ENCODE assay signal across 8 mouse cellular contexts in the genomic region with DNA sequence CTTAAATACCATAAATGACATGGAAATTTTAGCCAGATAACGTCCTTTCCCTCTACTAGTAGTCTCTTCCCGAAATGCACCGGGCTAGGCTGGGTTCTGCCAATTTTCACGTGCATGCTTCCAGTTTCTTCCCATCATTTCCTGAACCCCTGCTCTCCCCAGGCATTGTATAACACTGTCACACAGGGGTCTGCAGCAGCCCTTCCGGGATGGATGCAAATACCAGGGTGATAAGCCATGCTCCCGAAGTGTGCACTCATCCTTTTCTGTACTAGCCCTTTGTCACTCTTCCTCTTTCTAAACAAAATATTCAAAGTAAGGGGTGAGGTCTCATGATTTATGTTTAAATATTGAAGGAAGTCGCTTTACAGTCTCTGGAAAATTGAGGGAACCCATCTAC. TPM values are rescaled to one million over a fixed set of nuclear protein-coding genes. Genes with fewer than 3 reads are reported as not detected.
DNase-seq lines count a peak whose midpoint lies in the region; ATAC-seq lines count a peak whose summit lies in the region.

No protein-coding gene starts in this region.

- no peaks in the 10 kb centered on the region for H3K36me3 ChIP-seq in forebrain, embryonic 12.5 days (replicated peaks)
- no peaks in the 10 kb centered on the region for H3K36me3 ChIP-seq in liver, embryonic 13.5 days

- 65% methylated on average over 7 of the region's 7 CpGs for WGBS in forebrain, embryonic 12.5 days
- 36% methylated on average over 7 of the region's 7 CpGs for WGBS in liver, embryonic 13.5 days (ENCODE audit: insufficient replicate concordance)

- DNase-seq in heart, adult 11 months = peak; percentile 89
- no peak for DNase-seq in heart, adult 9 months (ENCODE audit: low spot score in 2 of 2)
- DNase-seq in B cell, adult 2 months = peak; percentile 33 to 38
- no peak for DNase-seq in liver, embryonic 13.5 days
- DNase-seq in right cerebral cortex, postnatal 25 days = no peak
- no peak for DNase-seq in layer of hippocampus, postnatal 14 days (ENCODE audit: low spot score in 2 of 2)
- DNase-seq in kidney, postnatal 10 days = no peak

- H3K9ac ChIP-seq in forebrain, embryonic 12.5 days = peak overlapping the region; percentile 99
- H3K9ac ChIP-seq in liver, embryonic 13.5 days = peak overlapping the region; percentile 95

- H3K27ac ChIP-seq in forebrain, embryonic 12.5 days = peak overlapping the region; percentile 96
- H3K27ac ChIP-seq in liver, embryonic 13.5 days = peak overlapping the region; percentile 66; the same call in 1 of the 2 replicates

- H3K27me3 ChIP-seq in forebrain, embryonic 12.5 days = no peaks in the 10 kb centered on the region
- 0 out of 2 replicates have a peak, but pooled peaks cover 6% of the 10 kb centered on the region for H3K27me3 ChIP-seq in liver, embryonic 13.5 days

- ATAC-seq in forebrain, embryonic 12.5 days (ENCODE audit: low FRiP score) = no peak
- no peak for ATAC-seq in liver, embryonic 13.5 days (ENCODE audit: low read depth)

- no peaks in the 10 kb centered on the region for H3K9me3 ChIP-seq in forebrain, embryonic 12.5 days
- no peaks in the 10 kb centered on the region for H3K9me3 ChIP-seq in liver, embryonic 13.5 days (replicated peaks)

- peak overlapping the region; percentile 90 for H3K4me3 ChIP-seq in forebrain, embryonic 12.5 days (replicated peaks)
- H3K4me3 ChIP-seq in liver, embryonic 13.5 days (replicated peaks) = peak overlapping the region; percentile 93

- H3K4me2 ChIP-seq in forebrain, embryonic 12.5 days = peak overlapping the region; percentile 84
- peak overlapping the region; percentile 94 for H3K4me2 ChIP-seq in liver, embryonic 13.5 days

- peaks cover 39% of the 10 kb centered on the region for H3K4me1 ChIP-seq in forebrain, embryonic 12.5 days
- peaks cover 44% of the 10 kb centered on the region for H3K4me1 ChIP-seq in liver, embryonic 13.5 days (replicated peaks)

RNA-seq across cellular contexts. Expression of a gene that starts 0.9 kb away (rescaled TPM):
- polyA plus RNA-seq in forebrain, embryonic 12.5 days (2016; fragmentation: Nextera tagmentation; extraction: Ambion mirVana) = 38.1 and 39.2 TPM in 2 replicates
- 4.5 and 5.2 TPM in 2 replicates for polyA plus RNA-seq in liver, embryonic 13.5 days (2015; fragmentation: Nextera tagmentation; extraction: Ambion mirVana)
- total RNA-seq in layer of hippocampus, postnatal 14 days (2021) = 1 to 10 TPM; 8.2 to 8.4 TPM

Comparison
In these comparisons a context has a peak if more than half of its experiments do, and no peak if none do; other contexts are left out.
1. DNase-seq: peak in heart, adult 11 months (single experiment) and B cell, adult 2 months (2 of 2); none in heart, adult 9 months (0 of 2), liver, embryonic 13.5 days (single experiment), right cerebral cortex, postnatal 25 days (single experiment), layer of hippocampus, postnatal 14 days (0 of 2) and kidney, postnatal 10 days (single experiment).